Mouse (Mus musculus): ENCODE results near the gene Dbndd2.

DNA sequence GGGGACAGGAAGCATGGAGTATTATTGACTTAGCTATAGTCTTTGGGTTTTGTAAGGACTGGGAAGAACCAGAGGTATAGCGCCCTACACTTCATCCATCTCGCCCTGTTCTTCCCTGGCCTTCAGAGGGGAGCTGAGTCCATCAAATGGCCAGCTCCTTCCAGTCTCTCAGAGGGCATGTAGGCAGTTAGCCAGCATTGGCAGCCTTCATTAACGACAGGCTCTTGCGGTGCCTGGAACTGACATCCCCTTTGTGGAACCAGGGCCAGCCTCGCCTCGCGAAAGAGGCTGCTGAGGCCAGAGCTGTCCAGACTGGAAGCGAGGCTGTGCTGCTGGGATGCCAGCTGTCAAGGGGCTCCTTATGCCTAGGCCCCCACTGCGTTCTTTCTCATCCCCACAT, 1.9 kb downstream of the Dbndd2 start:
- no peak for TF ChIP-seq CTCF (IDR thresholded peaks at IDR 0.05; ENCODE audit: borderline replicate concordance, extremely low read depth, insufficient read depth, insufficient read length)
- TF ChIP-seq POLR2A (IDR thresholded peaks at IDR 0.05; ENCODE audit: borderline replicate concordance, extremely low read depth, insufficient read depth, insufficient read length, poor library complexity, severe bottlenecking) = no peak
